Mouse (Mus musculus) intestine, embryonic 16.5 days (tissue): ENCODE measurements around the gene Tmeff1. TPM values are rescaled to one million over a fixed set of nuclear protein-coding genes. Genes with fewer than 3 reads are reported as not detected.
"Not testable (repeated sequence)": the region's sequence is repeated elsewhere in the genome, so short reads cannot be mapped to it uniquely, and the experiment has no call there.

ENCODE experiments used
- ATAC-seq: fragments of 200-750 bp; cut with Nextera tagmentation; 2 replicates; pipeline ENCODE4 v1.8.0; 2017; ENCODE audit warnings: moderate TSS enrichment, moderate library complexity
- H3K27ac ChIP-seq: fragments of 300-500 bp; sonication (generic); 2 replicates; pipeline ENCODE4 v1.5.1; 2014; ENCODE audit warnings: mild to moderate bottlenecking, low read length
- H3K27me3 ChIP-seq: fragments of 300-500 bp; sonication (generic); replicated peaks from 2 replicates; pipeline ENCODE4 v1.6.1; 2014; ENCODE audit warnings: low read length, control low read depth, mixed read lengths; ENCODE audit not compliant: control insufficient read depth, insufficient read depth
- H3K36me3 ChIP-seq: fragments of 300-500 bp; sonication (generic); 2 replicates; pipeline ENCODE4 v1.6.1; 2014; ENCODE audit warnings: low read length, control low read depth; ENCODE audit not compliant: control insufficient read depth, insufficient read depth
- H3K4me1 ChIP-seq: fragments of 300-500 bp; sonication (generic); 2 replicates; pipeline ENCODE4 v1.6.1; 2014; ENCODE audit warnings: low read length, control low read depth, mixed read lengths; ENCODE audit not compliant: control insufficient read depth, insufficient read depth
- H3K4me2 ChIP-seq: fragments of 300-500 bp; sonication (generic); 2 replicates; pipeline ENCODE4 v1.6.1; 2014; ENCODE audit warnings: low read depth, low read length, control low read depth
- H3K4me3 ChIP-seq: fragments of 300-500 bp; sonication (generic); 2 replicates; pipeline ENCODE4 v1.5.1; 2014; ENCODE audit warnings: mild to moderate bottlenecking, low read length
- H3K9ac ChIP-seq: fragments of 300-500 bp; sonication (generic); 2 replicates; pipeline ENCODE4 v1.6.1; 2014; ENCODE audit warnings: low read depth, low read length
- H3K9me3 ChIP-seq: fragments of 300-500 bp; sonication (generic); 2 replicates; pipeline ENCODE4 v1.6.1; 2016; ENCODE audit warnings: low read length, control low read depth; ENCODE audit not compliant: control insufficient read depth
- WGBS: fragments of 180-500 bp; shearing (Covaris S2); extraction: QIAGEN DNeasy Blood & Tissue Kit; methylation state at CpG from one replicate; pipeline ENCODE4 v1.1.7; 2014; 5-methylcytosine and 5-hydroxymethylcytosine counted together
- polyA plus RNA-seq: library from polyadenylated mRNA; unstranded; fragments of >200 nt; fragmentation: Nextera tagmentation; extraction: Ambion mirVana; gene quantifications from 2 replicates; pipeline ENCODE4 v1.2.1, GENCODE M21; 2015

The Tmeff1 gene
- polyA plus RNA-seq, 1 experiment from 2014 or later: 5.0 TPM

GRCm38 (mm10) chr4:48676570-48677185, 91.7 kb downstream of the Tmeff1 start:
- no peak overlapping the region for H3K9ac ChIP-seq
- H3K36me3 ChIP-seq: no peaks in the 10 kb centered on the region
- no peak overlapping the region for H3K4me3 ChIP-seq
- H3K27ac ChIP-seq: no peak overlapping the region
- 89% methylated on average over 13 of the region's 13 CpGs for WGBS
- H3K27me3 ChIP-seq: no peaks in the 10 kb centered on the region
- H3K9me3 ChIP-seq: no peaks in the 10 kb centered on the region
- 0 out of 2 replicates have a peak, but pooled peaks cover 3% of the 10 kb centered on the region for H3K4me1 ChIP-seq
- no peak for ATAC-seq
- H3K4me2 ChIP-seq: no peak overlapping the region

DNA sequence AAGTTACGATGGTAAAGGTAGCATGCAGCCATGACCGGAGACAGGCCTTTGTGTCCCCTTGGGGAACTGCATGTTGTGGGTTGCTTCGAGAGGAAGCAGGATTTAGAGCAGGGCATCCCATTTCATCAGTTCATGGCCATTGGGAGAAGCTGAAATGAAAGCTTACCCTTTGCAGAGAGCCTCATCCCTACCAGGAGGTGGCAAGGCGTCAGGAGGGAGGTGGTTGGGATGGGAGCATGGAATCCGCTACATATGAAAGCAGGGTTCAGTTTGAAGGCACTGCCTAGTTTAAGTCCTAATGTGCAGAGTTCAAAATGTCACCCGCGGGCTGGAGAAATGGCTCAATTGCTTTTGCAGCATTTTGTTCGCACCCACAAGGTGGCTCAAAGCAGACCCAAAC, 92.3 kb downstream of the Tmeff1 start:
- ATAC-seq: no peak
- H3K9me3 ChIP-seq: no peaks in the 10 kb centered on the region
- WGBS: 93% methylated on average over 8 of the region's 8 CpGs

DNA sequence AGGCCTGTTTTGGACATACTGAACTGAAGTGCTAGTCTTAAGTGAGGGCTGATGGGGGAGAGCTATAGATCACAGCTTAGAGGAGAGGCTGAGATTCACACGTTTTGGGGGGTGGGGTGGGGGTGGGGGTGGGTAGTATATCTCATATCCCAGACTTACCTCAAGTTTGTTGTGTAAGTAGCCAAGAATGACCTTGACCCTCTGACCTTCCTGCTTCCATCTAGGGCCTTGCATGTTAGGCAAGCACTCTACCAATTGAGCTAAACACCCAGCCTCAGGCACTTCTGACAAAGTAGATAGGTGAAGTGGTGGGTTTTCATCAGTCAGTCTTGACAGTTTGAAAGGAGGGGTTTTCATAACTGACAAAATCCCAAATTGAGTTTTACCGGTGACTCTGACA, 92.8 kb downstream of the Tmeff1 start:
- Histone ChIP-seq H3K27me3 (no peaks in the 10 kb centered on the region), H3K36me3 (no peaks in the 10 kb centered on the region), H3K9me3 (no peaks in the 10 kb centered on the region), H3K4me1 (0 out of 2 replicates have a peak, but pooled peaks cover 3% of the 10 kb centered on the region), H3K4me2 (no peak overlapping the region), H3K27ac (no peak overlapping the region), H3K9ac (no peak overlapping the region), H3K4me3 (no peak overlapping the region)
- ATAC-seq: no peak
- 86% methylated on average over 2 of the region's 2 CpGs for WGBS

More for the DNA sequence above, 92.3 kb downstream of the Tmeff1 start:
- H3K36me3 ChIP-seq: no peaks in the 10 kb centered on the region
- no peak overlapping the region for H3K9ac ChIP-seq
- no peak overlapping the region for H3K4me3 ChIP-seq
- H3K27me3 ChIP-seq: no peaks in the 10 kb centered on the region
- no peak overlapping the region for H3K27ac ChIP-seq
- H3K4me1 ChIP-seq: 0 out of 2 replicates have a peak, but pooled peaks cover 3% of the 10 kb centered on the region
- no peak overlapping the region for H3K4me2 ChIP-seq

DNA sequence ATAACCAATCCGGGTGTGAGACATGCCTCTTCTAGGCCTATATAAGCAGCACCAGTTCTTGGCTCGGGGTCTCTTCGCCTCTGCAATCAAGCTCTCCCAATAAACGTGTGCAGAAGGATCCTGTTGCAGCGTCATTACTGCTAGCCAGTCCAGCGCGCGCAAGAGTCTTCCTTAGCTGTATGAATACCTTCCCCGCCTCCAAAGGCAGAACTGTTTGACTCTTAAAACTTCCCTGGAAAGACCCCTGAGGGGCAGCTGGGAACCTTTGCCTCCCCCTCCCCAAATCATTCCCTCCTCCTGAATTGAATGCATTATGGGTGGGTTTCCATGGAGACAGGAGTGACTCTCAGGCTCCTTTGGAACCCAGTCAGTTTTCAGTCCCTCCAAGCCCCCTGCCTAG, 93.8 kb downstream of the Tmeff1 start:
- H3K27ac ChIP-seq: no peak overlapping the region
- no peaks in the 10 kb centered on the region for H3K36me3 ChIP-seq
- 90% methylated on average over 9 of the region's 9 CpGs for WGBS
- no peaks in the 10 kb centered on the region for H3K9me3 ChIP-seq
- no peaks in the 10 kb centered on the region for H3K4me1 ChIP-seq
- no peak overlapping the region for H3K4me2 ChIP-seq
- H3K4me3 ChIP-seq: no peak overlapping the region
- H3K27me3 ChIP-seq: no peaks in the 10 kb centered on the region
- H3K9ac ChIP-seq: no peak overlapping the region
- ATAC-seq: no peak

GRCm38 (mm10) chr4:48679728-48680127, 94.8 kb downstream of the Tmeff1 start:
- H3K27me3 ChIP-seq, H3K4me1 ChIP-seq, H3K9me3 ChIP-seq, H3K36me3 ChIP-seq, H3K9ac ChIP-seq, H3K27ac ChIP-seq, H3K4me3 ChIP-seq: not testable (repeated sequence)
- ATAC-seq: peak; percentile 45
- 0 out of 2 replicates have a peak overlapping the region, but pooled peaks have one; percentile 43 for H3K4me2 ChIP-seq
- WGBS: 53% methylated on average over 5 of the region's 6 CpGs

GRCm38 (mm10) chr4:48680214-48680613, 95.2 kb downstream of the Tmeff1 start:
- H3K27me3 ChIP-seq: no peaks in the 10 kb centered on the region
- H3K36me3 ChIP-seq: no peaks in the 10 kb centered on the region
- H3K9ac ChIP-seq: no peak overlapping the region
- no peaks in the 10 kb centered on the region for H3K9me3 ChIP-seq
- H3K4me1 ChIP-seq: no peaks in the 10 kb centered on the region
- no peak overlapping the region; the same call in 1 of the 2 replicates for H3K27ac ChIP-seq
- H3K4me3 ChIP-seq: no peak overlapping the region
- H3K4me2 ChIP-seq: peak overlapping the region; percentile 43
- 42% methylated on average over 7 of the region's 7 CpGs for WGBS
- peak; percentile 68 for ATAC-seq

DNA sequence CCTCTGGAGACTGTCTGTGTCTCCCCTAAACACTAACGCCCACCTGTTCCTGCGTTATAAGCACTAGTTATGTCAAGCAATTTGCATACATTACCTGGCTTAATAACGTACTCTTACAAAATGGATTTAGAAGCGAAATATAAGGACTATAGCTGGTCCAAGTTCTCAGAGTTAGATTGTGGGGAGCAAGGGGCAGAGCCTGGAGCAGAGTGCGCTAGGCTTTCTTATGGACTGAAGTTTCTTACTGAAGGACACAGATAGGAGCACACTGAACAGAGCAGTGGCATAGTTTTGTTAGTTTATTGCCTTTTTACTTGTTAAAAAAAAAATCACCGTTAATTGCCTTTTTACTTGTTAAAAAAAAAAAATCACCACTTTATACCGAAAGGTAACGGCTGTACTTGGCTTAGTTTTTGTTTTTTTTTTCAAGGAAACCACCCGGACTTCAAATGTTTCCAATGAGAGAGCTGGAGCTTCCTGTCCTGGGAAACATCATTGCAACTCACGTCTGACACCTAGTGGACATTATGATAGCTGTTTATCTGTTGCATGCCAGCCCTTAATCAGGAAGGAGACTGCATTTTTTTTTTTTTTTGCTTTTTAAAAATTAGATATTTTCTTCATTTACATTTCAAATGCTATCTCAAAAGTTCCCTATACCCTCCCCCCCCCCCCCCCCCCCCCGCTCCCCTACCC, 95.8 kb downstream of the Tmeff1 start:
- 33% methylated on average over 10 of the region's 11 CpGs for WGBS
- ATAC-seq: peak; percentile 41; the same call in 1 of the 2 replicates
- Histone ChIP-seq H3K27me3 (no peaks in the 10 kb centered on the region), H3K27ac (no peak overlapping the region), H3K9me3 (no peaks in the 10 kb centered on the region), H3K36me3 (no peaks in the 10 kb centered on the region), H3K9ac (no peak overlapping the region), H3K4me2 (peak overlapping the region; percentile 43), H3K4me1 (no peaks in the 10 kb centered on the region), H3K4me3 (0 out of 2 replicates have a peak overlapping the region, but pooled peaks have one; percentile 14)

DNA sequence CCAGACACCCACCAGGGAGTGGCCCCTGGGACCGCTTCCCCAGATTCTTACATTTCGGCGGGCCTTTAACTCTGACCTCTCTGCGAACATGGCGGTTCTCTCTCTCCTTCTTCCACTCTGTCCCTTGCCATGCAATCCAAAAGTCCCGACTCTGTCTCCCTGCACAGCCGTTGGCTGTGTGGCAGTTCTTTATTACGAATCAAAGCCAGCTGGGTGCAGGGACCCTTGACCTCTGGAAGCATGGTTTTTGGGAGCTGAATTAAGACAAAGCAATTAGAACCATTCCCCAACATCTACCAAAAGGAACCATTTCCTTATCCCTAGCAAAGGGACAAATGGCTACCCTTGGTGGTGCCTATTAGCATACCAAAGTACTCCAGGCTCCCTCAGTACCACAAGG, 98.2 kb downstream of the Tmeff1 start:
- no peaks in the 10 kb centered on the region for H3K9me3 ChIP-seq
- H3K4me3 ChIP-seq: no peak overlapping the region
- no peaks in the 10 kb centered on the region for H3K36me3 ChIP-seq
- H3K9ac ChIP-seq: no peak overlapping the region
- no peaks in the 10 kb centered on the region for H3K4me1 ChIP-seq
- no peaks in the 10 kb centered on the region for H3K27me3 ChIP-seq
- no peak overlapping the region for H3K4me2 ChIP-seq
- no peak for ATAC-seq
- WGBS: 89% methylated on average over 8 of the region's 8 CpGs
- no peak overlapping the region for H3K27ac ChIP-seq

DNA sequence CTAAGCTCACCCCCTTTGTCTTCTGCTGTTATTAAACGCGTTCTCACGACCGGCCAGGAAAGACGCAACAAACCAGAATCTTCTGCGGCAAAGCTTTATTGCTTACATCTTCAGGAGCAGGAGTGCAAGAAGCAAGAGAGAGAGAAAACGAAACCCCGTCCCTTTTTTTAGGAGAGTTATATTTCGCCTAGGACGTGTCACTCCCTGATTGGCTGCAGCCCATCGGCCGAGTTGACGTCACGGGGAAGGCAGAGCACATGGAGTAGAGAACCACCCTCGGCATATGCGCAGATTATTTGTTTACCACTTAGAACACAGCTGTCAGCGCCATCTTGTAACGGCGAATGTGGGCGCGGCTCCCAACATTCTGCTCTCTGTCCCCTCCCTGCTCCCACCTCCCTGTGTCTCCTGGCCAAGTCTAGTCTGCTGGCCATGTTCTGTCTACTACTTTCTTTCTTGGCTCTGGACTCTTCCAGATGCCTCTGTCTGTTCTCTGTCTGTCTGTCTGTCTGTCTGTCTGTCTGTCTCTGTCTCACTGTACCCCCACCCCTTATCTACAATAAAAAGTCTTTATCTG, 98.7 kb downstream of the Tmeff1 start:
- not testable (repeated sequence) for H3K4me3 ChIP-seq, ATAC-seq, H3K4me1 ChIP-seq, H3K4me2 ChIP-seq, H3K9me3 ChIP-seq, H3K36me3 ChIP-seq, H3K9ac ChIP-seq, H3K27me3 ChIP-seq, H3K27ac ChIP-seq
- 94% methylated on average over 15 of the region's 21 CpGs for WGBS
